Mouse (Mus musculus) small intestine, adult 2 months (tissue): ENCODE data around the gene Cfap74.

Experiments
- CTCF ChIP-seq: fragments of 200-500 bp; IDR thresholded peaks from 2 replicates; pipeline ENCODE4 v1.5.1; 2012; ENCODE audit warnings: low read depth, mild to moderate bottlenecking, control low read depth, inconsistent platforms, low read length, moderate library complexity, mixed read lengths; ENCODE audit not compliant: insufficient replicate concordance, insufficient read length; ENCODE audit errors: extremely low read depth
- POLR2A ChIP-seq: fragments of 200-500 bp; IDR thresholded peaks from 2 replicates; pipeline ENCODE4 v1.6.1; 2012; ENCODE audit warnings: low read depth, mild to moderate bottlenecking, control low read depth, inconsistent platforms, low read length, moderate library complexity

DNA sequence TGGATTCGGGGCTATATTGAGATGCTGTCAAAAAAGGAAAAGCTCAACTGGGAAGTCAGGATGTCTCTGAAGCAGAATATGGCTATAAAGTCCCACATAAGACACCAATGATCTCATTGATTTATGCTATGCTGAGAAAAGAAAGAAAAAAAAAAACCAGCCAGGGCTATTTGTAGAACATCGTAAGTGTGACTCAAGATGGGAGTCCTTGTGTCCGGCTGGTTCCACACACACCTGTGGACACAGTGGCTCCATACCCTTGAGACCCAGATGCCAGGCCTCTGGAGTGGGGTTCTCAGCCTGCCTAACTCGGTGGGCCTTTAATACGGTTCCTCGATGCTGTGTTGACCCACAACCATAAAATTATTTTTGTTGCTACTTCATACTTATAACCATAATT is 3.1 kb downstream of the Cfap74 start:
- TF ChIP-seq POLR2A (no peak), CTCF (no peak)
